Mouse (Mus musculus): ENCODE results near the gene Hps4. TPM values are rescaled to one million over a fixed set of nuclear protein-coding genes. Genes with fewer than 3 reads are reported as not detected.
A peak's percentile ranks its signal among the peaks of the same experiment; 100 is the strongest.

The Hps4 gene
- polyA plus RNA-seq, 1 experiment from 2014 or later, result 15.3 TPM

DNA sequence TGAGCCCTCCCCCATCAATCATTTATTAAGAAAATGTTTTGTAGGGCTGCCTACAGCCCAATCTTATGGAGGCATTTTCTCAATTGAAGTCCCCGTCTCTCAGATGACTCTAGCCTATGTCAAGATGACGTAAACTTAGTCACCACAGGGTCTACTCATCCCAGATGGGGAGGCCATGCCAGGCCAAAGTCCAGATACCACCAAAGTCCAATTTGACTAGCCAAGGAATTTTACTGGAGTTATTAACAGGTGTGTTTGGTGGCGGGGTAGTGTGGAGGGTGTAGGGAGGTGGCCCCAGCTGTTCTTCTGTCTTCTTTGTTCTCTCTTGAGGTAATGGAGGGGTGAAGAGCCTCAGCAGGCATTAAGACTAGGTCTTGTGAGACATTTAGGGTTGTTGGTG lies 17.2 kb downstream of the Hps4 start:
- no peak overlapping the region for H3K4me2 ChIP-seq (replicated peaks; ENCODE audit: low read depth)
- no peak overlapping the region for H3K27ac ChIP-seq (replicated peaks)
- no peaks in the 10 kb centered on the region for H3K27me3 ChIP-seq (ENCODE audit: control insufficient read depth, insufficient read depth, low read length)
- H3K9ac ChIP-seq (ENCODE audit: low read length), result no peak overlapping the region
- DNase-seq (ENCODE audit: low spot score) (no peak), ATAC-seq (ENCODE audit: low FRiP score, low TSS enrichment) (no peak)
- WGBS, result 87% methylated on average over 3 of the region's 3 CpGs
- peaks cover 9% of the 10 kb centered on the region; the same call in 1 of the 2 replicates for H3K36me3 ChIP-seq (ENCODE audit: control insufficient read depth, insufficient read depth, low read length)
- H3K4me3 ChIP-seq (ENCODE audit: low read depth, low read length), result no peak overlapping the region
- no peak for TF ChIP-seq EP300 (optimal IDR thresholded peaks at IDR 0.05)
- no peak for TF ChIP-seq CTCF (IDR thresholded peaks at IDR 0.05; ENCODE audit: low read depth)
- H3K9me3 ChIP-seq (ENCODE audit: control insufficient read depth, low read length), result no peaks in the 10 kb centered on the region
- H3K4me1 ChIP-seq (replicated peaks; ENCODE audit: control insufficient read depth, insufficient read depth), result no peaks in the 10 kb centered on the region

DNA sequence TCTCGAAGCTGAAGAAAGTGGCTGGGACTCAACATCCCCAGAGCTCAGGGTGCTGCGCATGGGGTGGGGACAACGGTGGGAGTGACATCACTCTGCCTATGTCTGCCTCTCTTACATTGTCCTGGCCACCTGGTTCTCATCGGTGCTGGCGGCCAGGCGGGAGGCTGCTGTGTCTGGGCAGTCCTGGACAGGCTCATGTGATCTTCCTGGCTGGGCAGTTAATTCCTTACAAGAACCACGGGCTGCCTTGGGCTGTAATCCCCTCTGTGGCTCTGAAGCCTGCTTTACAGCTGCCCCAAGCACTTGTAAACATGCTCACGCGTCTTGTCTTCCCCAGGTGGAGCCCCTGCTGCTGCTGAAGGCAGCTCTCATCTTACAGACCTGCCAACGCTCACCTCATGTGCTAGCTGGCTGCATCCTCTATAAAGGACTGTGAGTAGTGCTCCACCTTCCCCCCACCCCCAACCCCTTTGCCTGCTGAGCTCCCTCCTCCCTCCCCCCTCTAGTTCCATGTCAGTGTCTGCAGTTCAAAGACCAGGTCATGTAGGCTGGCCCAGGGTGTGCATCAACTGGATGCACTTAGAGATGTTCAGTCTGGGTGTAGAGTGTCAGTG lies 21.4 kb downstream of the Hps4 start:
- no peak overlapping the region for H3K4me3 ChIP-seq (ENCODE audit: low read depth, low read length)
- DNase-seq (ENCODE audit: low spot score), result no peak
- no peak overlapping the region for H3K27ac ChIP-seq (replicated peaks)
- no peak overlapping the region for H3K4me2 ChIP-seq (replicated peaks; ENCODE audit: low read depth)
- ATAC-seq (ENCODE audit: low FRiP score, low TSS enrichment), result peak; percentile 43; the same call in 1 of the 2 replicates
- H3K9me3 ChIP-seq (ENCODE audit: control insufficient read depth, low read length), result no peaks in the 10 kb centered on the region
- no peak overlapping the region for H3K9ac ChIP-seq (ENCODE audit: low read length)
- H3K4me1 ChIP-seq (replicated peaks; ENCODE audit: control insufficient read depth, insufficient read depth), result no peaks in the 10 kb centered on the region
- 62% methylated on average over 10 of the region's 10 CpGs for WGBS
- peaks cover 17% of the 10 kb centered on the region for H3K36me3 ChIP-seq (ENCODE audit: control insufficient read depth, insufficient read depth, low read length)
- H3K27me3 ChIP-seq (ENCODE audit: control insufficient read depth, insufficient read depth, low read length), result no peaks in the 10 kb centered on the region
- TF ChIP-seq CTCF (IDR thresholded peaks at IDR 0.05; ENCODE audit: low read depth) (no peak), EP300 (optimal IDR thresholded peaks at IDR 0.05) (no peak)

DNA sequence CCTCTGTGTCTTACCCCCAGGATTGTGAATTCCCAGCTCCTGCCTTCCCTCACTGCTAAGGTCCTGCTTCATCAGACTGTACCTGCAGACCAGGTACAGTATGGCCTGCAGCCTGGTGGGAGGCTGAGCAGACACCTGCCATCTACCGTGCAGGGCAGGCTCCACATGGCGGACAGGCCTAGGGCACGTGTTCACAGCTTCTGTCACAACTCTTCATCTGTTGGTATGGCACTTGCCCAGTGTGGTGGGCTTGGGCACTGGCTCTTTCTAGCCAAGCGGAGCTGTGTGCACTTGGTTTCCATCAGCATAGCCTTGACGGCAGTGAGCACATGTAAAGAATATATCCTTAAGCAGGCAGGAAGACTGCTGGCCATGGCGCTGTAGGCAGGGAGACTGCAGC lies 24.0 kb downstream of the Hps4 start:
- H3K36me3 ChIP-seq (ENCODE audit: control insufficient read depth, insufficient read depth, low read length), result peaks cover 25% of the 10 kb centered on the region

DNA sequence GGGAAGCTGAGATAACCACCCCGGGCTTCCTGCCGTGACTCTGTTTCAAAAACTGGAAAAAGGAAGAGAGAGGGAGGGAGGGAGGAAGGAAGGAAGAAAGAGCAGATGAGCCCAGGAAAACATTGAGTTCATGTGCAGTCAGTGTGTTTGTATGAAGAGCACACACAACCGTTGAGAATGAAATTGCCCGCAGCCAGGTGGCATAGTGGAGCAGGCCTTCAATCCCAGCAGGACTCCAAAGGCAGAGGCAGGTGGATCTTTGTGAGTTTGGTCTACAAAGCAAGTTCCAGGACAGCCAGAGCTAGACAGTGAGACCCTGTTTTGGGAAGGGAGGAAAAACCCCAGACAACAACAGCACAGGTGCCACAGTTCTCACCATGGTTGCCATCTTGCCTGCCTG lies 24.5 kb downstream of the Hps4 start:
- no peak for TF ChIP-seq EP300 (optimal IDR thresholded peaks at IDR 0.05)
- TF ChIP-seq CTCF (IDR thresholded peaks at IDR 0.05; ENCODE audit: low read depth), result peak; percentile 17; the same call in 1 of the 2 replicates
- no peak overlapping the region for H3K4me3 ChIP-seq (ENCODE audit: low read depth, low read length)
- no peak overlapping the region for H3K9ac ChIP-seq (ENCODE audit: low read length)
- no peak overlapping the region for H3K4me2 ChIP-seq (replicated peaks; ENCODE audit: low read depth)
- DNase-seq (ENCODE audit: low spot score) (no peak), ATAC-seq (ENCODE audit: low FRiP score, low TSS enrichment) (no peak)
- peaks cover 28% of the 10 kb centered on the region for H3K36me3 ChIP-seq (ENCODE audit: control insufficient read depth, insufficient read depth, low read length)
- H3K4me1 ChIP-seq (replicated peaks; ENCODE audit: control insufficient read depth, insufficient read depth), result no peaks in the 10 kb centered on the region
- H3K27me3 ChIP-seq (ENCODE audit: control insufficient read depth, insufficient read depth, low read length), result no peaks in the 10 kb centered on the region
- no peak overlapping the region for H3K27ac ChIP-seq (replicated peaks)
- 87% methylated on average over 4 of the region's 4 CpGs for WGBS
- H3K9me3 ChIP-seq (ENCODE audit: control insufficient read depth, low read length), result no peaks in the 10 kb centered on the region

More for the DNA sequence above, 24.0 kb downstream of the Hps4 start:
- DNase-seq (ENCODE audit: low spot score) (no peak), ATAC-seq (ENCODE audit: low FRiP score, low TSS enrichment) (no peak)
- 93% methylated on average over 6 of the region's 6 CpGs for WGBS
- H3K4me2 ChIP-seq (replicated peaks; ENCODE audit: low read depth), result no peak overlapping the region
- no peaks in the 10 kb centered on the region for H3K9me3 ChIP-seq (ENCODE audit: control insufficient read depth, low read length)
- H3K4me1 ChIP-seq (replicated peaks; ENCODE audit: control insufficient read depth, insufficient read depth), result no peaks in the 10 kb centered on the region
- H3K4me3 ChIP-seq (ENCODE audit: low read depth, low read length), result no peak overlapping the region
- TF ChIP-seq EP300 (optimal IDR thresholded peaks at IDR 0.05) (no peak), CTCF (IDR thresholded peaks at IDR 0.05; ENCODE audit: low read depth) (no peak)
- no peak overlapping the region for H3K9ac ChIP-seq (ENCODE audit: low read length)
- no peak overlapping the region for H3K27ac ChIP-seq (replicated peaks)
- H3K27me3 ChIP-seq (ENCODE audit: control insufficient read depth, insufficient read depth, low read length), result no peaks in the 10 kb centered on the region

DNA sequence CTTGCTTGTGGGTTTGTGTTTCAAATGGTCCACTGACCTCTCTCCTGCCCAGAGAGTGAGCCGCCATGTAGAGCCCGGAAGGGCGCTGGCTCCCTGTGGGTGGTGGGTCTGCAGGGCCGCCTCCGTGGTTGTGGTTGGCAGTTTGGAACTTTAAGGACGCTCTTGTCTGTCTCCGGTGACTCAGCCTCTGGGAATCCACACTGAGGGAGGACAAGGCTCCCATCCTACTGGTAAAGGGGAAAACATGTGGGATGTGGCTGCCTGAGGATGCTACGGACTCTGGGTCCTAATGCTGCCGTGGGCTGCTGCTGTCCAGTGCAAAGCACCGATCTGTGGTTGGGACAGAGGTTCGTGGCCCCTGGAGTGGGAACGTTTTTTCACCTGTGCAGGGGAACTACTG lies 25.0 kb downstream of the Hps4 start:
- no peak for TF ChIP-seq EP300 (optimal IDR thresholded peaks at IDR 0.05)
- no peak for TF ChIP-seq CTCF (IDR thresholded peaks at IDR 0.05; ENCODE audit: low read depth)
- ATAC-seq (ENCODE audit: low FRiP score, low TSS enrichment) (no peak), DNase-seq (ENCODE audit: low spot score) (no peak)
- Histone ChIP-seq H3K9me3 (ENCODE audit: control insufficient read depth, low read length) (no peaks in the 10 kb centered on the region), H3K36me3 (ENCODE audit: control insufficient read depth, insufficient read depth, low read length) (peaks cover 31% of the 10 kb centered on the region), H3K27ac (replicated peaks) (no peak overlapping the region), H3K4me2 (replicated peaks; ENCODE audit: low read depth) (no peak overlapping the region), H3K4me3 (ENCODE audit: low read depth, low read length) (no peak overlapping the region), H3K4me1 (replicated peaks; ENCODE audit: control insufficient read depth, insufficient read depth) (no peaks in the 10 kb centered on the region), H3K27me3 (ENCODE audit: control insufficient read depth, insufficient read depth, low read length) (no peaks in the 10 kb centered on the region), H3K9ac (ENCODE audit: low read length) (no peak overlapping the region)
- 87% methylated on average over 12 of the region's 12 CpGs for WGBS

DNA sequence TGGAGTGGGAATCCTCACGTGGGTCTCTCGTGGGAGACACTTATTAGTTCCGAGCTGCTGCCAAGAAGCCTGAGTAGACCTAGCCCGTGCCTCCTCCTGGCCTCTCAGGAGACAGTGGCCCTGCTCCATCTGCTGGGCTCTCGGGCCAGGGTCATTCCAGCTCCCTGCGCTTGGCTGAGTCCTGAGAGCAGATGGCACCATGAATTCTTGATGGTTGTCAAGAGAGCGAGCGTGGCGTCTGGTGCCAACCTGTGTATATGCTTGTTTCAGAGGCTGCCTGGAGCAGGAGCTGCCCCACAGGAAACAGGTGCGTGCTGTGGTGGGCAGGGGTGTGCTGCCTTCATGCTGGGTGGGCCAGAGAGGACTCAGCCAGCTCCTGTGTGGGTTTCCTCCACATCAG lies 25.8 kb downstream of the Hps4 start:
- ATAC-seq (ENCODE audit: low FRiP score, low TSS enrichment), result no peak
- 93% methylated on average over 10 of the region's 10 CpGs for WGBS
- TF ChIP-seq CTCF (IDR thresholded peaks at IDR 0.05; ENCODE audit: low read depth) (no peak), EP300 (optimal IDR thresholded peaks at IDR 0.05) (no peak)
- Histone ChIP-seq H3K27me3 (ENCODE audit: control insufficient read depth, insufficient read depth, low read length) (no peaks in the 10 kb centered on the region), H3K4me2 (replicated peaks; ENCODE audit: low read depth) (no peak overlapping the region), H3K9ac (ENCODE audit: low read length) (no peak overlapping the region), H3K36me3 (ENCODE audit: control insufficient read depth, insufficient read depth, low read length) (peaks cover 31% of the 10 kb centered on the region), H3K9me3 (ENCODE audit: control insufficient read depth, low read length) (no peaks in the 10 kb centered on the region), H3K27ac (replicated peaks) (no peak overlapping the region), H3K4me1 (replicated peaks; ENCODE audit: control insufficient read depth, insufficient read depth) (no peaks in the 10 kb centered on the region), H3K4me3 (ENCODE audit: low read depth, low read length) (no peak overlapping the region)
- DNase-seq (ENCODE audit: low spot score), result no peak

Data from stomach, postnatal 0 days (tissue).